Mouse (Mus musculus) 3134 (cell line): Measurements from ENCODE around the gene Pde1a.
"Not testable (repeated sequence)": the region's sequence is repeated elsewhere in the genome, so short reads cannot be mapped to it uniquely, and the experiment has no call there.

Experiments
- DNase-seq: peaks from one replicate; pipeline ENCODE4 v3.0.0-alpha.2; 2011; ENCODE audit warnings: low spot score; ENCODE audit not compliant: insufficient read length; ENCODE audit errors: extremely low read depth

Gene Pde1a

GRCm38 (mm10) chr2:79847396-79847795 lies 281.9 kb downstream of the Pde1a start:
- DNase-seq, result not testable (repeated sequence)

- DNase-seq, result no peak
These were observed 289.7 kb downstream of the Pde1a start for GRCm38 (mm10) chr2:79839513-79839912.

GRCm38 (mm10) chr2:79839090-79839489 lies 290.2 kb downstream of the Pde1a start:
- no peak for DNase-seq

GRCm38 (mm10) chr2:79825853-79826252 lies 303.4 kb downstream of the Pde1a start:
- DNase-seq, result no peak

- DNase-seq, result no peak
These were observed 309.7 kb downstream of the Pde1a start for GRCm38 (mm10) chr2:79819543-79819942.

- no peak for DNase-seq
These were observed 313.4 kb downstream of the Pde1a start for GRCm38 (mm10) chr2:79815708-79816484.

GRCm38 (mm10) chr2:79798627-79799026 lies 330.6 kb downstream of the Pde1a start:
- no peak for DNase-seq

GRCm38 (mm10) chr2:79797444-79797843 lies 331.8 kb downstream of the Pde1a start:
- no peak for DNase-seq

GRCm38 (mm10) chr2:79793186-79793585 lies 336.1 kb downstream of the Pde1a start:
- DNase-seq, result no peak

- no peak for DNase-seq
These were observed 342.8 kb downstream of the Pde1a start for GRCm38 (mm10) chr2:79786467-79786866.

GRCm38 (mm10) chr2:79785541-79786134 lies 343.6 kb downstream of the Pde1a start:
- DNase-seq, result no peak
